Mouse (Mus musculus) forebrain, embryonic 16.5 days (tissue): ENCODE measurements around the gene Nup214. TPM values are rescaled to one million over a fixed set of nuclear protein-coding genes. Genes with fewer than 3 reads are reported as not detected.
A peak's percentile ranks its signal among the peaks of the same experiment; 100 is the strongest.

ENCODE experiments used
- ATAC-seq: fragments of 200-750 bp; cut with Nextera tagmentation; 2 replicates; pipeline ENCODE4 v1.8.0; 2017; ENCODE audit warnings: mild to moderate bottlenecking, moderate library complexity
- H3K27ac ChIP-seq: fragments of 300-500 bp; sonication (generic); 2 replicates; pipeline ENCODE4 v1.5.1; 2014; ENCODE audit warnings: low read length, control low read depth
- H3K27me3 ChIP-seq: fragments of 300-500 bp; sonication (generic); replicated peaks from 2 replicates; pipeline ENCODE4 v1.6.1; 2014; ENCODE audit warnings: low read length; ENCODE audit not compliant: control insufficient read depth, insufficient read depth
- H3K36me3 ChIP-seq: fragments of 300-500 bp; sonication (generic); 2 replicates; pipeline ENCODE4 v1.6.1; 2014; ENCODE audit not compliant: control insufficient read depth, insufficient read depth
- H3K4me1 ChIP-seq: fragments of 300-500 bp; sonication (generic); replicated peaks from 2 replicates; pipeline ENCODE4 v1.6.1; 2014; ENCODE audit warnings: low read length; ENCODE audit not compliant: control insufficient read depth, insufficient read depth
- H3K4me2 ChIP-seq: fragments of 300-500 bp; sonication (generic); 2 replicates; pipeline ENCODE4 v1.6.1; 2014; ENCODE audit warnings: mild to moderate bottlenecking, low read length, control low read depth
- H3K4me3 ChIP-seq: fragments of 300-500 bp; sonication (generic); replicated peaks from 2 replicates; pipeline ENCODE4 v1.5.1; 2014; ENCODE audit warnings: mild to moderate bottlenecking, low read length, control low read depth
- H3K9ac ChIP-seq: fragments of 300-500 bp; sonication (generic); replicated peaks from 2 replicates; pipeline ENCODE4 v1.6.1; 2014; ENCODE audit warnings: low read depth, low read length, control low read depth
- H3K9me3 ChIP-seq: fragments of 300-500 bp; sonication (generic); 2 replicates; pipeline ENCODE4 v1.6.1; 2016; ENCODE audit warnings: low read length; ENCODE audit not compliant: control insufficient read depth
- WGBS: fragments of 180-500 bp; shearing (Covaris S2); extraction: QIAGEN DNeasy Blood & Tissue Kit; methylation state at CpG from one replicate; pipeline ENCODE4 v1.1.7; 2014; 5-methylcytosine and 5-hydroxymethylcytosine counted together
- polyA plus RNA-seq: library from polyadenylated mRNA; unstranded; fragments of >200 nt; fragmentation: Nextera tagmentation; extraction: Ambion mirVana; gene quantifications from 2 replicates; pipeline ENCODE4 v1.2.1, GENCODE M21; 2015

Gene Nup214
- polyA plus RNA-seq, 1 experiment from 2014 or later: 69.2 TPM

- H3K36me3 ChIP-seq: no peaks in the 10 kb centered on the region
- ATAC-seq: no peak
- peaks cover 14% of the 10 kb centered on the region for H3K4me1 ChIP-seq
- H3K9ac ChIP-seq: no peak overlapping the region
- WGBS: 50% methylated on average over 2 of the region's 2 CpGs
- no peaks in the 10 kb centered on the region for H3K9me3 ChIP-seq
- H3K4me3 ChIP-seq: no peak overlapping the region
- H3K27ac ChIP-seq: no peak overlapping the region
- no peak overlapping the region for H3K4me2 ChIP-seq
- H3K27me3 ChIP-seq: peaks cover 52% of the 10 kb centered on the region
These were observed 108.0 kb downstream of the Nup214 start for GRCm38 (mm10) chr2:32082229-32082628.

DNA sequence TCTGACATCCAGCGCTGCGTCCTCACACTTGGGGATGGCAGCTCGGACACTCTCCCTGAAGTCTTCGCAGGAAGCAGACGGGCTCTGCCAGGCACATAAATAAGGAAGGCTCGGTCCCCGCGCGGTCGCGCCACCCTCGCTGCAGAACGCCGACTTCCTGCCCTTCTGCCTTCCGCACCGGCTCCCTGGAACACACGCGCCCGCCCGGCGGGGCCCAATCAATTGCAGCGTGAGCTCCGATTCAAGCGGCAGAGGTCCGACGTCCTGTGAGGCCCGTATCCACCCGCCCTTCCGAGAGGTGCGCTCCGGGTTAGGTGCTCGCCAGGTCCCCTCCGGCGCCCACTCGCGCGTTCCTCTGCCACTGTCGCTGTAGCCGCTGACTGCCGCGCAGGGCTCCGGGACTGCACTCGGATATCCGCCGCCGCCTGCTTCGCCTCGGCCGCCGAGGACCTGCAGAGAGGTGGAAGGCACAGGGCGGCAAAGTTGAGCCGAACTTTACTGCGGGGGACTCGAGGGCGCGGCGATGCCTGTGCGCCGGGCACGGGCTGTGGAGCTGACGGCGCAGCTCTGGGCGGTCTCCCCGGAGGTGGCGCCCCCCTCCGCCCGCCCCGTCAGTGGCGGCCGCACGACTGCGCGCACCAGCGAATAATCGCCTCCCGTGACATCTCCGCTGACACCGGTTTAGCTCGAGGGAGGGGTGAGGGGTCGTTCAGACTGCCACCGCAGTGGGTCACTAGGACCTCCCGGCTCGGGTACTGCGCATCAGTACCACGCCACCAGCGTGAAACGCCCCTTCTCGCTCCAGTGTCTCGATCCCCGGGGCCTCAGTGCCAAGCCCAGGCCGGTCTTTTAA lies 109.1 kb downstream of the Nup214 start:
- H3K9me3 ChIP-seq: no peaks in the 10 kb centered on the region
- under 1% methylated on average over 78 of the region's 91 CpGs for WGBS
- peaks cover 61% of the 10 kb centered on the region for H3K27me3 ChIP-seq
- ATAC-seq: no peak
- H3K9ac ChIP-seq: peak overlapping the region; percentile 60
- H3K4me3 ChIP-seq: peak overlapping the region; percentile 75
- no peak overlapping the region for H3K27ac ChIP-seq
- no peaks in the 10 kb centered on the region for H3K36me3 ChIP-seq
- H3K4me2 ChIP-seq: peak overlapping the region; percentile 99
- peaks cover 17% of the 10 kb centered on the region for H3K4me1 ChIP-seq

DNA sequence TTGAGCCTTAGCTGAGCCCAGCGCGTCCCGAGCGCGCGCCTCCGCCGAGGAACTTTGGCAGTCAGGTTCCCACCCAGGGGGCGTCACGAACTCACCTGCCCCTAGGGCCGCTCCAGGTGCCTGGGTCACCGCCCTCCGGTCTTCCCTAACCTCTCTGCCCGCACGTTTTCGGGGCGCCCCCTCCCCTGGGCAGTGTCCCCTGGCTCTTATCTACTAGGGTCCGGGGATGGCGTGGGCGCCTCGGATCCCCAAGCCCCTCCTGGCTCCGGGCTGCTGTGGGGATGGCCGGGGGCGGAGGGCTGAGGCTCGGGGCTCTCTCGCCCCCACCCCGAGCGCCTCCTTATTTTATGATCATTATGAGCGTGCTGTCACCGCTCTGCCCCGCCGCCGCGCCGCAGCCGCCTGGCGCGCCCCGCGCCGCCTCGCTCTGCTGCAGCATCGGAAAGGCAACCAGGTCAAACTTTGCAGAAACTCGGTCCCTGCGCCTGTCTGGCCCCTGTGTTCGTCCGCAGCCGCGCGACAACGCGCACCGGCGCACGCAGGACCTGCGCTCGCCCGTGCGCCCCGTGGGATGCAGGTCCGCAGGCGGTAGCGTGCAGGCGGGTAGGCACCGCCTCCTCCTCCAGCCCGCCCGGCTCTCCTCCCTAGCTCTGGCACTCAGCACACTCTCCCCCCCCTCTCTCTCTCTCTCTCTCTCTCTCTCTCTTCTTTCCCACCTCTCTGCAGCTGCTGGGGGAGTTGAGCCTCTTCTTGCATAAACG lies 110.1 kb downstream of the Nup214 start, which contains the start of gene Fam78a:
Gene Fam78a (minus strand): TSS at position 747 of the 761 bp plus-strand sequence.
- peak; percentile 90 for ATAC-seq
- peak within 1 kb of the TSS; percentile 75 for H3K4me3 ChIP-seq
- H3K9me3 ChIP-seq: no peaks in the 10 kb centered on the region
- peaks cover 61% of the 10 kb centered on the region for H3K27me3 ChIP-seq
- peaks cover 22% of the 10 kb centered on the region for H3K4me1 ChIP-seq
- H3K27ac ChIP-seq: no peak within 1 kb of the TSS
- 0% methylated on average over 67 of the region's 68 CpGs for WGBS
- H3K9ac ChIP-seq: peak within 1 kb of the TSS; percentile 60
- H3K4me2 ChIP-seq: peak within 1 kb of the TSS; percentile 99
- no peaks in the 10 kb centered on the region for H3K36me3 ChIP-seq

- H3K36me3 ChIP-seq: no peaks in the 10 kb centered on the region
- peak overlapping the region; percentile 75 for H3K4me3 ChIP-seq
- peaks cover 61% of the 10 kb centered on the region for H3K27me3 ChIP-seq
- 32% methylated on average over 2 of the region's 2 CpGs for WGBS
- H3K4me2 ChIP-seq: peak overlapping the region; percentile 99
- no peaks in the 10 kb centered on the region for H3K9me3 ChIP-seq
- peak; percentile 4; the same call in 1 of the 2 replicates for ATAC-seq
- H3K4me1 ChIP-seq: peaks cover 22% of the 10 kb centered on the region
- no peak overlapping the region for H3K27ac ChIP-seq
- no peak overlapping the region; the same call in 1 of the 2 replicates for H3K9ac ChIP-seq
These were observed 110.6 kb downstream of the Nup214 start for GRCm38 (mm10) chr2:32084872-32085199.

DNA sequence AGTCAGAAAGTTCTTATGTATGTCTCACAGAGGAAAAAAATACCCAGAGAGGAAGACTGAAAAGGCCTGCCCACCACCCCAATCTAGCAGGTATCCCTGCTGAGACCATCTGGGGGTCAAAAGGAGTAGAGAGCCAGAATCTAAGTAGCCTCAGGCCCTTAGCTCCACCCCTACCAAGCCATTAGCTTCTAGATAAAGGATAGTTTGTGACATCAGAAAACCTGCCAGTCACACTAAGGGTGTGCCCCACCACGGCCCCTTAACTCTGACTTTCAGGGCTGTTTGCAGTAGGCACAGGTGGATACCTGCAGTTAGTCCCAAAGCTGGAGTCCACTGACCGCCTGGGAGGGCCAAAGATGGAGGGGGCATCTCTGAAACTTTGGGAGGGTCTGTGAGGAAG lies 111.0 kb downstream of the Nup214 start:
- peaks cover 22% of the 10 kb centered on the region for H3K4me1 ChIP-seq
- H3K36me3 ChIP-seq: no peaks in the 10 kb centered on the region
- no peaks in the 10 kb centered on the region for H3K9me3 ChIP-seq
- peaks cover 61% of the 10 kb centered on the region for H3K27me3 ChIP-seq
- WGBS: 67% methylated on average over 2 of the region's 2 CpGs
- H3K9ac ChIP-seq: no peak overlapping the region
- ATAC-seq: no peak
- no peak overlapping the region for H3K27ac ChIP-seq
- no peak overlapping the region for H3K4me3 ChIP-seq
- H3K4me2 ChIP-seq: no peak overlapping the region

- no peak for ATAC-seq
- H3K4me3 ChIP-seq: no peak overlapping the region
- peaks cover 49% of the 10 kb centered on the region for H3K27me3 ChIP-seq
- H3K4me2 ChIP-seq: no peak overlapping the region
- 72% methylated on average over 4 of the region's 4 CpGs for WGBS
- H3K9me3 ChIP-seq: no peaks in the 10 kb centered on the region
- H3K9ac ChIP-seq: no peak overlapping the region
- H3K27ac ChIP-seq: no peak overlapping the region
- peaks cover 22% of the 10 kb centered on the region for H3K4me1 ChIP-seq
- no peaks in the 10 kb centered on the region for H3K36me3 ChIP-seq
These were observed 113.4 kb downstream of the Nup214 start for GRCm38 (mm10) chr2:32087606-32088005.

GRCm38 (mm10) chr2:32088372-32088981 lies 114.2 kb downstream of the Nup214 start:
- Histone ChIP-seq H3K4me2 (peak overlapping the region; percentile 64), H3K36me3 (no peaks in the 10 kb centered on the region), H3K27me3 (peaks cover 41% of the 10 kb centered on the region), H3K4me3 (peak overlapping the region; percentile 33), H3K4me1 (peaks cover 16% of the 10 kb centered on the region), H3K9ac (peak overlapping the region; percentile 54), H3K9me3 (no peaks in the 10 kb centered on the region), H3K27ac (no peak overlapping the region)
- WGBS: 3% methylated on average over 34 of the region's 35 CpGs
- ATAC-seq: no peak; the same call in 1 of the 2 replicates

GRCm38 (mm10) chr2:32089606-32090005 lies 115.4 kb downstream of the Nup214 start:
- H3K27me3 ChIP-seq: peaks cover 32% of the 10 kb centered on the region
- no peak overlapping the region for H3K27ac ChIP-seq
- no peaks in the 10 kb centered on the region for H3K36me3 ChIP-seq
- no peak overlapping the region for H3K9ac ChIP-seq
- no peaks in the 10 kb centered on the region for H3K9me3 ChIP-seq
- WGBS: 77% methylated on average over 3 of the region's 3 CpGs
- ATAC-seq: no peak
- H3K4me1 ChIP-seq: peaks cover 8% of the 10 kb centered on the region
- H3K4me3 ChIP-seq: no peak overlapping the region
- H3K4me2 ChIP-seq: no peak overlapping the region

DNA sequence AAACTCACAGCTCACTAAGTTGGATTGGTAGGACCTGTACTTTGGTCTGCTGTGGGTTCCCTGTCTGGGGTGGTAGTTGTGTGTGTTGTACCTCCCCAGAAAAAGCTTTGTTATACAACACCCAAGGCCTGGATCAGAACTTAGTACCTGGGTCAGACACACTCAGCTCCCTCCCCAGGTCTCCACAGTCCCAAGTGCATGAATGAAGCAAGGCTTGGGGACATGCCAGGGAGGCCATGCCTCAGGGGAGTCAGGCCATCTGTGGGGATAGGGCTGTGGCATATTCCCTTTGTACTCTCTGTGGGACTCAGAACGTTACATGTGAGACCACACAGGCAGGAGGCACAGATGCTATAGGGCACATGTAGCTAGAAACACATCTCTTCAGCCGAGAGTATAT lies 115.9 kb downstream of the Nup214 start:
- H3K4me3 ChIP-seq: no peak overlapping the region

More for the DNA sequence above, 115.9 kb downstream of the Nup214 start:
- peaks cover 8% of the 10 kb centered on the region for H3K4me1 ChIP-seq
- peaks cover 28% of the 10 kb centered on the region for H3K27me3 ChIP-seq
- H3K36me3 ChIP-seq: no peaks in the 10 kb centered on the region
- no peaks in the 10 kb centered on the region for H3K9me3 ChIP-seq
- H3K27ac ChIP-seq: no peak overlapping the region
- H3K4me2 ChIP-seq: no peak overlapping the region
- ATAC-seq: no peak
- no peak overlapping the region for H3K9ac ChIP-seq
- 58% methylated on average over 2 of the region's 2 CpGs for whole genome bisulfite sequencing
